Mouse (Mus musculus) brain, embryonic 14.5 days (tissue): ENCODE measurements around the gene Selenon.

Experiments
- CTCF ChIP-seq: fragments of 200-500 bp; IDR thresholded peaks from 2 replicates; pipeline ENCODE4 v1.5.1; 2012; ENCODE audit warnings: inconsistent platforms, mild to moderate bottlenecking, moderate library complexity, borderline replicate concordance; ENCODE audit not compliant: insufficient read depth, insufficient read length; ENCODE audit errors: extremely low read depth
- POLR2A ChIP-seq: fragments of 200-500 bp; IDR thresholded peaks from 2 replicates; pipeline ENCODE4 v1.6.1; 2012; ENCODE audit warnings: mild to moderate bottlenecking, inconsistent platforms, borderline replicate concordance; ENCODE audit not compliant: poor library complexity, insufficient read depth, insufficient read length, severe bottlenecking; ENCODE audit errors: extremely low read depth

DNA sequence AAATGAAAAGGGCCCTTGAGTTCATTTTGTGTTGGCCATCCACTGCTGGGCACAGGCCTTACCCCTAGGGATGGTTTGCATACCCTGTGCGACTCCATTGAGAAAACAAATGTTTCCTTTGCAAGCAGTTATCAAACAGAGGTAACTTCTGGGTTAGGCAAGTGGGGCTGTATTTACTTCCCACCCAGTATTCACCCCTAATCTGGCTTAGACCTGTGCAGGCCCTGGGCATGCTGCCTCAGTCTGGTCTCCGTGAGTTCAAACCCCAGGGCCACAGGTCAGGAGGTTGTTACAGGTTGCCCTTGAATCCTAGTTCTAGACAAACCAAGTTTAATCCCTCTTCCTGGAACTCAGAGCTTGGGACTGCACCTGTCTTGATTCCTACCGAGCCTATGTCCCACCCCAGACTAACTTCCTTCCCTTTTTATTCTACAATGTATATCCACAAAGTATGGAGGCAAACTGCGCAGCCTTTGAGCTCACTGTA is 46.6 kb downstream of the Selenon start:
- TF ChIP-seq CTCF (no peak), POLR2A (no peak)
